Mouse (Mus musculus) heart, adult 2 months (tissue): ENCODE data around the gene Foxc2. TPM values are rescaled to one million over a fixed set of nuclear protein-coding genes. Genes with fewer than 3 reads are reported as not detected.

Experiments used
- DNase-seq, 2 experiments: peaks; one replicate each; pipeline ENCODE4 v3.0.0; 2021
- H3K27ac ChIP-seq: fragments of 200-600 bp; 2 replicates; pipeline ENCODE4 v1.8.1; 2022
- H3K27me3 ChIP-seq: fragments of 200-500 bp; 2 replicates; pipeline ENCODE4 v1.6.1; 2012; ENCODE audit warnings: mild to moderate bottlenecking, low read length, inconsistent platforms, mixed read lengths; ENCODE audit not compliant: control insufficient read depth, insufficient read depth
- H3K36me3 ChIP-seq: fragments of 200-500 bp; 2 replicates; pipeline ENCODE4 v1.6.1; 2012; ENCODE audit warnings: low read length, inconsistent platforms; ENCODE audit not compliant: control insufficient read depth, insufficient read depth
- H3K4me1 ChIP-seq: fragments of 200-500 bp; 2 replicates; pipeline ENCODE4 v1.6.1; 2011; ENCODE audit warnings: low read length; ENCODE audit not compliant: control insufficient read depth, insufficient read depth
- H3K4me3 ChIP-seq: fragments of 200-600 bp; 2 replicates; pipeline ENCODE4 v1.8.1; 2022
- H3K79me2 ChIP-seq: fragments of 200-500 bp; replicated peaks from 2 replicates; pipeline ENCODE4 v1.6.1; 2012; ENCODE audit warnings: mild to moderate bottlenecking, inconsistent platforms, low read length, moderate library complexity, mixed read lengths; ENCODE audit not compliant: control insufficient read depth, insufficient read depth
- H3K9ac ChIP-seq: fragments of 200-500 bp; 2 replicates; pipeline ENCODE4 v1.6.1; 2012; ENCODE audit warnings: low read depth, mild to moderate bottlenecking, control low read depth, inconsistent platforms, low read length, mixed read lengths
- CTCF ChIP-seq: fragments of 200-600 bp; IDR thresholded peaks from 2 replicates; pipeline ENCODE4 v1.8.1; 2022; ENCODE audit warnings: antibody characterized with exemption, mild to moderate bottlenecking, moderate library complexity
- EP300 ChIP-seq: fragments of 200-500 bp; IDR thresholded peaks from 2 replicates; pipeline ENCODE4 v1.6.1; 2011; ENCODE audit warnings: low read depth, low read length, control low read depth; ENCODE audit not compliant: insufficient read depth
- POLR2A ChIP-seq: fragments of 200-500 bp; IDR thresholded peaks from 2 replicates; pipeline ENCODE4 v1.6.1; 2011; ENCODE audit warnings: mild to moderate bottlenecking, low read depth, low read length, control low read depth; ENCODE audit not compliant: insufficient read depth
- WGBS: fragments of 180-500 bp; shearing (Covaris S2); methylation state at CpG from one replicate; pipeline ENCODE4 v1.1.7; 2018; 5-methylcytosine and 5-hydroxymethylcytosine counted together
- intact Hi-C: fragments of 180-260 bp; cut with DNase I; formaldehyde crosslinking; loops from one replicate; pipeline ENCODE4 v1.15.1; 2025
- polyA plus RNA-seq: library from polyadenylated mRNA; depleted of rRNA; stranded (reverse); fragments of >200 nt; gene quantifications from 2 replicates; pipeline ENCODE4 v1.2.3, GENCODE M21; 2012
- total RNA-seq, 2 experiments: library from RNA; stranded (reverse); gene quantifications; 2 replicates each; pipeline ENCODE4 v1.2.3; 2021

Foxc2 gene
- total and polyA plus RNA-seq, 3 experiments: 2.0 to 2.2 (median 2.0) TPM

- intact Hi-C loops: no loop called here
- TF ChIP-seq CTCF (no peak), POLR2A (no peak), EP300 (no peak)
- Histone ChIP-seq H3K27me3 (peaks cover 38% of the 10 kb centered on the region), H3K79me2 (no peaks in the 10 kb centered on the region), H3K9ac (no peak overlapping the region), H3K36me3 (no peaks in the 10 kb centered on the region), H3K4me3 (no peak overlapping the region), H3K4me1 (no peaks in the 10 kb centered on the region), H3K27ac (no peak overlapping the region)
- DNase-seq: no peak
- WGBS: 6% methylated on average over 10 of the region's 10 CpGs
Observed at GRCm38 (mm10) chr8:121074848-121075145, 41.2 kb upstream of the Foxc2 start.

- peaks cover 47% of the 10 kb centered on the region for H3K27me3 ChIP-seq
- TF ChIP-seq POLR2A (no peak), CTCF (no peak), EP300 (no peak)
- H3K36me3 ChIP-seq: no peaks in the 10 kb centered on the region
- H3K4me1 ChIP-seq: no peaks in the 10 kb centered on the region
- H3K4me3 ChIP-seq: no peak overlapping the region
- no peak overlapping the region for H3K27ac ChIP-seq
- no peaks in the 10 kb centered on the region for H3K79me2 ChIP-seq
- no peak overlapping the region for H3K9ac ChIP-seq
- WGBS: 9% methylated on average over 13 of the region's 13 CpGs
- DNase-seq: no peak
- intact Hi-C loops: no loop called here
Observed at GRCm38 (mm10) chr8:121075936-121076335, 40.0 kb upstream of the Foxc2 start.

GRCm38 (mm10) chr8:121076555-121076954 is 39.4 kb upstream of the Foxc2 start:
- 13% methylated on average over 7 of the region's 7 CpGs for WGBS

GRCm38 (mm10) chr8:121078721-121079120 is 37.2 kb upstream of the Foxc2 start:
- no peak for DNase-seq
- no peak for TF ChIP-seq POLR2A
- TF ChIP-seq EP300: no peak
- no peak for TF ChIP-seq CTCF
- Histone ChIP-seq H3K36me3 (no peaks in the 10 kb centered on the region), H3K79me2 (no peaks in the 10 kb centered on the region), H3K9ac (no peak overlapping the region), H3K27ac (no peak overlapping the region), H3K4me3 (no peak overlapping the region), H3K4me1 (no peaks in the 10 kb centered on the region), H3K27me3 (peaks cover 47% of the 10 kb centered on the region)
- WGBS: 10% methylated on average over 14 of the region's 14 CpGs
- intact Hi-C loops: no loop called here

More at GRCm38 (mm10) chr8:121076555-121076954, 39.4 kb upstream of the Foxc2 start:
- H3K27ac ChIP-seq: no peak overlapping the region
- peaks cover 46% of the 10 kb centered on the region for H3K27me3 ChIP-seq
- no peak for DNase-seq
- intact Hi-C loops: no loop called here
- TF ChIP-seq CTCF (no peak), EP300 (no peak), POLR2A (no peak)
- H3K4me1 ChIP-seq: no peaks in the 10 kb centered on the region
- H3K9ac ChIP-seq: no peak overlapping the region
- H3K79me2 ChIP-seq: no peaks in the 10 kb centered on the region
- no peak overlapping the region for H3K4me3 ChIP-seq
- no peaks in the 10 kb centered on the region for H3K36me3 ChIP-seq

- H3K36me3 ChIP-seq: no peaks in the 10 kb centered on the region
- no peaks in the 10 kb centered on the region for H3K4me1 ChIP-seq
- intact Hi-C loops: no loop called here
- no peaks in the 10 kb centered on the region for H3K79me2 ChIP-seq
- 7% methylated on average over 7 of the region's 7 CpGs for WGBS
- no peak overlapping the region for H3K4me3 ChIP-seq
- no peak overlapping the region for H3K27ac ChIP-seq
- TF ChIP-seq POLR2A (no peak), EP300 (no peak), CTCF (no peak)
- DNase-seq: no peak
- H3K9ac ChIP-seq: no peak overlapping the region
- peaks cover 45% of the 10 kb centered on the region for H3K27me3 ChIP-seq
Observed at GRCm38 (mm10) chr8:121079201-121079600, 36.8 kb upstream of the Foxc2 start.

- no peaks in the 10 kb centered on the region for H3K4me1 ChIP-seq
- H3K27me3 ChIP-seq: peaks cover 46% of the 10 kb centered on the region
- WGBS: 12% methylated on average over 12 of the region's 12 CpGs
- H3K36me3 ChIP-seq: no peaks in the 10 kb centered on the region
- no peak for DNase-seq
- no peak overlapping the region for H3K27ac ChIP-seq
- intact Hi-C loops: loop anchor here (5.0 kb wide), 1 partner anchor 58 kb away; no protein-coding TSS in a partner anchor
- TF ChIP-seq CTCF (no peak), EP300 (no peak), POLR2A (no peak)
- H3K4me3 ChIP-seq: no peak overlapping the region
- no peaks in the 10 kb centered on the region for H3K79me2 ChIP-seq
- H3K9ac ChIP-seq: no peak overlapping the region
Observed at GRCm38 (mm10) chr8:121079944-121080343, 36.0 kb upstream of the Foxc2 start.
